8 mouse cellular contexts compared by ENCODE assay signal in genomic region chr17:79894971-79895882, GRCm38 (mm10). TPM values are rescaled to one million over a fixed set of nuclear protein-coding genes. Genes with fewer than 3 reads are reported as not detected.
DNase-seq lines count a peak whose midpoint lies in the region; ATAC-seq and TF ChIP-seq lines count a peak whose summit lies in the region.

No protein-coding gene starts in this region.

- H3K36me3 ChIP-seq in heart, embryonic 11.5 days (ENCODE audit: control insufficient read depth, insufficient read depth, low read length): no peaks in the 10 kb centered on the region
- H3K36me3 ChIP-seq in kidney, embryonic 15.5 days: no peaks in the 10 kb centered on the region
- no peaks in the 10 kb centered on the region for H3K36me3 ChIP-seq in liver, adult 2 months (ENCODE audit: control insufficient read depth, insufficient read depth, low read length)

- peaks cover 30% of the 10 kb centered on the region for H3K79me2 ChIP-seq in liver, adult 2 months (ENCODE audit: control insufficient read depth, insufficient read depth, low read length)

- peak overlapping the region; percentile 83 for H3K4me2 ChIP-seq in heart, embryonic 11.5 days
- H3K4me2 ChIP-seq in kidney, embryonic 15.5 days: peak overlapping the region; percentile 75

- DNase-seq in 416B (ENCODE audit: low read depth): peak; percentile 56
- DNase-seq in adrenal gland, postnatal 36 days: peak; percentile 72 to 76
- DNase-seq in liver, adult 2 months (ENCODE audit: extremely low read depth, low read depth, low spot score): peak; percentile 82
- DNase-seq in spleen, postnatal 4 days (ENCODE audit: low spot score in 2 of 2): peak; percentile 60 to 83

- peak overlapping the region; percentile 97 for H3K4me3 ChIP-seq in heart, embryonic 11.5 days (ENCODE audit: low read depth, low read length)
- H3K4me3 ChIP-seq in kidney, embryonic 15.5 days (replicated peaks): peak overlapping the region; percentile 97
- H3K4me3 ChIP-seq in liver, adult 2 months (ENCODE audit: insufficient read depth, low read depth, low read length): peak overlapping the region; percentile 78

- peak overlapping the region; percentile 84 for H3K27ac ChIP-seq in heart, embryonic 11.5 days (ENCODE audit: low read depth, low read length)
- peak overlapping the region; percentile 98 for H3K27ac ChIP-seq in kidney, embryonic 15.5 days
- peak overlapping the region; percentile 99 for H3K27ac ChIP-seq in liver, adult 2 months (replicated peaks; ENCODE audit: insufficient read depth, low read depth, low read length)

- no peaks in the 10 kb centered on the region for H3K9me3 ChIP-seq in heart, embryonic 11.5 days (replicated peaks; ENCODE audit: control insufficient read depth, low read length)
- H3K9me3 ChIP-seq in kidney, embryonic 15.5 days (replicated peaks): no peaks in the 10 kb centered on the region

- H3K27me3 ChIP-seq in heart, embryonic 11.5 days (ENCODE audit: control insufficient read depth, insufficient read depth, low read length): no peaks in the 10 kb centered on the region
- peaks cover 13% of the 10 kb centered on the region for H3K27me3 ChIP-seq in kidney, embryonic 15.5 days
- no peaks in the 10 kb centered on the region for H3K27me3 ChIP-seq in liver, adult 2 months (ENCODE audit: control insufficient read depth, insufficient read depth, low read length)

- H3K9ac ChIP-seq in heart, embryonic 11.5 days (ENCODE audit: low read depth, low read length): peak overlapping the region; percentile 84
- H3K9ac ChIP-seq in kidney, embryonic 15.5 days: peak overlapping the region; percentile 95
- peak overlapping the region; percentile 97 for H3K9ac ChIP-seq in liver, adult 2 months (ENCODE audit: low read depth, low read length)

- ATAC-seq in erythroblast, adult 5-6 weeks (replicated peaks; ENCODE audit: low FRiP score, poor library complexity, severe bottlenecking): peak; percentile 58
- peak; percentile 79 for ATAC-seq in heart, embryonic 11.5 days (replicated peaks; ENCODE audit: insufficient number of reproducible peaks, low FRiP score, low TSS enrichment)
- peak; percentile 78 for ATAC-seq in kidney, embryonic 15.5 days (replicated peaks; ENCODE audit: low FRiP score)
- 0 out of 2 replicates have a peak, but pooled peaks have one; percentile 6 for ATAC-seq in monocyte, adult 5-6 weeks (replicated peaks; ENCODE audit: insufficient number of reproducible peaks, low FRiP score, low TSS enrichment, poor library complexity, severe bottlenecking)

- WGBS in heart, embryonic 11.5 days (ENCODE audit: insufficient replicate concordance): under 1% methylated on average over 70 of the region's 100 CpGs
- under 1% methylated on average over 93 of the region's 100 CpGs for WGBS in kidney, embryonic 15.5 days
- WGBS in liver, adult 2 months: under 1% methylated on average over 82 of the region's 100 CpGs

- TF ChIP-seq POLR2A in liver, adult 2 months (IDR thresholded peaks at IDR 0.05; ENCODE audit: extremely low read depth, insufficient read depth, low read length): 0 out of 2 replicates have a peak, but pooled peaks have one; percentile 17

- peaks cover 27% of the 10 kb centered on the region for H3K4me1 ChIP-seq in heart, embryonic 11.5 days (ENCODE audit: control insufficient read depth, insufficient read depth, low read length)
- peaks cover 44% of the 10 kb centered on the region for H3K4me1 ChIP-seq in kidney, embryonic 15.5 days
- H3K4me1 ChIP-seq in liver, adult 2 months (ENCODE audit: control insufficient read depth, insufficient read depth, low read length): peaks cover 21% of the 10 kb centered on the region

- 0 out of 2 replicates have a peak, but pooled peaks have one; percentile 10 for TF ChIP-seq CTCF in liver, adult 2 months (IDR thresholded peaks at IDR 0.05; ENCODE audit: low read depth, low read length)

RNA-seq across cellular contexts. Expression of gene Atl2, which starts 0.7 kb away (rescaled TPM):
- total RNA-seq in adrenal gland, postnatal 36 days (2021): 100 to 1,000 TPM in 1 of 2 experiments, 10 to 100 TPM in 1; 52.9 to 113 TPM
- total RNA-seq in erythroblast, adult 5-6 weeks (2015; ENCODE audit: low replicate concordance): 16.7 and 30.1 TPM in 2 replicates
- total RNA-seq in erythroblast, adult 5-6 weeks (2017; ENCODE audit: low replicate concordance): 21.6 and 38.2 TPM in 2 replicates
- polyA plus RNA-seq in heart, embryonic 11.5 days (2014; fragmentation: Nextera tagmentation; extraction: Ambion mirVana): 31.0 and 37.6 TPM in 2 replicates
- 38.5 and 39.6 TPM in 2 replicates for polyA plus RNA-seq in kidney, embryonic 15.5 days (2015; fragmentation: Nextera tagmentation; extraction: Ambion mirVana)
- 64.2 and 77.9 TPM in 2 replicates for total RNA-seq in liver, adult 2 months (2014; rRNA removed)
- 25.8 and 28.2 TPM in 2 replicates for polyA plus RNA-seq in liver, adult 2 months (2012; rRNA removed)
- 52.6 to 69.1 TPM (median 61.7 TPM) in 3 replicates for total RNA-seq in monocyte, adult 5-6 weeks (2017)

Comparison
In these comparisons a context has a peak if more than half of its experiments do, and no peak if none do; other contexts are left out.
1. Peak in every context shown above with its lines: DNase-seq, ATAC-seq, H3K4me3 ChIP-seq and H3K27ac ChIP-seq.
2. ATAC-seq: peak in every context shown above with its lines; median percentile 79 in heart, embryonic 11.5 days; 78 in kidney, embryonic 15.5 days; 58 in erythroblast, adult 5-6 weeks; 6 in monocyte, adult 5-6 weeks.